Mouse (Mus musculus) E14TG2a.4 (cell line): ENCODE measurements around the gene Fam163b.

Experiments
- CTCF ChIP-seq: conservative IDR thresholded peaks from 2 replicates; pipeline ENCODE4 v1.5.1; 2014; ENCODE audit warnings: low read length
- NANOG ChIP-seq: IDR thresholded peaks from 2 replicates; pipeline ENCODE4 v1.6.1; 2014; ENCODE audit warnings: borderline replicate concordance, low read length, mixed read lengths
- POU5F1 ChIP-seq: IDR thresholded peaks from 2 replicates; pipeline ENCODE4 v1.6.1; 2014; ENCODE audit warnings: low read length, borderline replicate concordance

DNA sequence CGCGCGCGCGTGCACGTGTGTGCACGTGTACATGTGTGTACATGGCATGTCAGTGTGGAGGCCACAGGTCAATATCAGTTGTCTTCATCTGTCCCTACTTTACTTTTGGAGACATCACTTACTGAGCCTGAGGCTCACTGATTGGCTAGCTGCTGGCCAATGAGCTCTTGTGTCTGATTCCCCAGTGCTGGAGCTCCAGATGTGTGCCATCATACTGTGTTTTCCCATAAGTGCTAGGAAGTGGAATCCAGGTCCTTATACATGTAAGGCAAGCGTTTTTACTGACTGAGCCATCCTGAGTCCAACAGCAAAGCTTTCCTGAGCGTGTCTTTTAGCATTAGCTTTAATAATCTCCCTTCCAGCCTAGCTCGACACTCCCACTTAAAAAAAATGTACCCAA lies 28.1 kb downstream of the Fam163b start:
- TF ChIP-seq CTCF (no peak), NANOG (no peak), POU5F1 (no peak)
